Mouse (Mus musculus) kidney, embryonic 14.5 days (tissue): ENCODE results near the gene Fgf11. TPM values are rescaled to one million over a fixed set of nuclear protein-coding genes. Genes with fewer than 3 reads are reported as not detected.
A peak's percentile ranks its signal among the peaks of the same experiment; 100 is the strongest.

ENCODE experiments used
- ATAC-seq: fragments of 200-750 bp; cut with Nextera tagmentation; 2 replicates; pipeline ENCODE4 v1.8.0; 2017; ENCODE audit warnings: moderate number of reproducible peaks, mild to moderate bottlenecking, moderate TSS enrichment, moderate library complexity; ENCODE audit not compliant: low FRiP score, low TSS enrichment
- H3K27ac ChIP-seq: fragments of 300-500 bp; sonication (generic); 2 replicates; pipeline ENCODE4 v1.5.1; 2014; ENCODE audit warnings: low read depth, mild to moderate bottlenecking, low read length, moderate library complexity, mixed read lengths
- H3K27me3 ChIP-seq: fragments of 300-500 bp; sonication (generic); 2 replicates; pipeline ENCODE4 v1.6.1; 2014; ENCODE audit warnings: mild to moderate bottlenecking, low read length; ENCODE audit not compliant: control insufficient read depth, insufficient read depth
- H3K36me3 ChIP-seq: fragments of 300-500 bp; sonication (generic); 2 replicates; pipeline ENCODE4 v1.6.1; 2014; ENCODE audit warnings: low read length, mixed read lengths; ENCODE audit not compliant: control insufficient read depth, insufficient read depth
- H3K4me1 ChIP-seq: fragments of 300-500 bp; sonication (generic); 2 replicates; pipeline ENCODE4 v1.6.1; 2014; ENCODE audit warnings: low read length, mixed read lengths; ENCODE audit not compliant: control insufficient read depth, insufficient read depth
- H3K4me2 ChIP-seq: fragments of 300-500 bp; sonication (generic); replicated peaks from 2 replicates; pipeline ENCODE4 v1.6.1; 2014; ENCODE audit warnings: low read depth, mild to moderate bottlenecking, low read length
- H3K4me3 ChIP-seq: fragments of 300-500 bp; sonication (generic); 2 replicates; pipeline ENCODE4 v1.5.1; 2014; ENCODE audit warnings: mild to moderate bottlenecking, low read length
- H3K9ac ChIP-seq: fragments of 300-500 bp; sonication (generic); 2 replicates; pipeline ENCODE4 v1.6.1; 2014; ENCODE audit warnings: low read depth, mild to moderate bottlenecking, low read length, moderate library complexity
- H3K9me3 ChIP-seq: fragments of 300-500 bp; sonication (generic); 2 replicates; pipeline ENCODE4 v1.6.1; 2016; ENCODE audit warnings: low read length; ENCODE audit not compliant: control insufficient read depth
- WGBS: fragments of 180-500 bp; shearing (Covaris S2); extraction: QIAGEN DNeasy Blood & Tissue Kit; methylation state at CpG from one replicate; pipeline ENCODE4 v1.1.7; 2014; 5-methylcytosine and 5-hydroxymethylcytosine counted together
- polyA plus RNA-seq: library from polyadenylated mRNA; unstranded; fragments of >200 nt; fragmentation: Nextera tagmentation; extraction: Ambion mirVana; gene quantifications from 2 replicates; pipeline ENCODE4 v1.2.1, GENCODE M21; 2014

The Fgf11 gene
- polyA plus RNA-seq, 1 experiment from 2014 or later: 1.9 TPM

- peak within 1 kb of the TSS; percentile 83 for H3K27ac ChIP-seq
- ATAC-seq: peak; percentile 90
- H3K9me3 ChIP-seq: no peaks in the 10 kb centered on the region
- peak within 1 kb of the TSS; percentile 79 for H3K9ac ChIP-seq
- 0 out of 2 replicates have a peak, but pooled peaks cover 2% of the 10 kb centered on the region for H3K27me3 ChIP-seq
- peak within 1 kb of the TSS; percentile 73 for H3K4me3 ChIP-seq
- peaks cover 46% of the 10 kb centered on the region for H3K4me1 ChIP-seq
- under 1% methylated on average over 34 of the region's 34 CpGs for WGBS
- H3K4me2 ChIP-seq: peak within 1 kb of the TSS; percentile 98
- H3K36me3 ChIP-seq: peaks cover 4% of the 10 kb centered on the region; the same call in 1 of the 2 replicates
Observed at GRCm38 (mm10) chr11:69837952-69838713, 36.5 kb upstream of the Fgf11 start, which contains the start of gene Tmem256. TSS of gene Tmem256 (plus strand) at chr11:69838514.

DNA sequence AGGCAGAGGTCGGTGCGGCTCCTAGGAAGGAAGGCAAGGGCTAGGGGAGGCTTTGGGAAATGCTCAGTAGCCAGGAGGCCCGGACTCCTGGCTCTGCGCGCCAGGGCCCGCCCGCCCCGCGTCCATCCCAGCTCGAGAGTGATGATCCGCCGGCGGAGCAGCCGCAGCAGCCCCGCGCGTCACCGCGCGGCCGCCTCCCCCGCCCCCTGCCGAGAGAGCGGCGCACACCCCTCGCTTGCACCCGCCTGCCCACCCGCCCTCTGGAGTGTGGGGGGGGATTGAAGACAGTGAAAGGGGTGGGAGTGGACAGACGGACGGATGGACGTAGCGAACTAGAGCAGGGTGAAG is 35.9 kb upstream of the Fgf11 start, which contains the start of gene Nlgn2:
Nlgn2 (minus strand) TSS at position 181 of the 348 bp plus-strand sequence.
- Histone ChIP-seq H3K4me1 (peaks cover 46% of the 10 kb centered on the region), H3K4me3 (peak within 1 kb of the TSS; percentile 73), H3K9ac (peak within 1 kb of the TSS; percentile 79), H3K27me3 (0 out of 2 replicates have a peak, but pooled peaks cover 2% of the 10 kb centered on the region), H3K27ac (peak within 1 kb of the TSS; percentile 83), H3K4me2 (peak within 1 kb of the TSS; percentile 98), H3K36me3 (peaks cover 10% of the 10 kb centered on the region; the same call in 1 of the 2 replicates), H3K9me3 (no peaks in the 10 kb centered on the region)
- 0% methylated on average over 24 of the region's 32 CpGs for WGBS
- no peak for ATAC-seq

GRCm38 (mm10) chr11:69836703-69837576 is 35.3 kb upstream of the Fgf11 start:
- Histone ChIP-seq H3K4me3 (peak overlapping the region; percentile 73), H3K9ac (peak overlapping the region; percentile 79), H3K27me3 (0 out of 2 replicates have a peak, but pooled peaks cover 2% of the 10 kb centered on the region), H3K4me1 (peaks cover 46% of the 10 kb centered on the region), H3K27ac (peak overlapping the region; percentile 79), H3K4me2 (peak overlapping the region; percentile 98), H3K36me3 (peaks cover 11% of the 10 kb centered on the region; the same call in 1 of the 2 replicates), H3K9me3 (no peaks in the 10 kb centered on the region)
- WGBS: under 1% methylated on average over 39 of the region's 52 CpGs
- 0 out of 2 replicates have a peak, but pooled peaks have one; percentile 4 for ATAC-seq

GRCm38 (mm10) chr11:69835966-69836335 is 34.3 kb upstream of the Fgf11 start:
- Histone ChIP-seq H3K4me3 (peak overlapping the region; percentile 73), H3K9me3 (no peaks in the 10 kb centered on the region), H3K9ac (peak overlapping the region; percentile 79; the same call in 1 of the 2 replicates), H3K27me3 (0 out of 2 replicates have a peak, but pooled peaks cover 2% of the 10 kb centered on the region), H3K4me1 (peaks cover 46% of the 10 kb centered on the region), H3K4me2 (peak overlapping the region; percentile 98), H3K27ac (no peak overlapping the region), H3K36me3 (peaks cover 17% of the 10 kb centered on the region; the same call in 1 of the 2 replicates)
- ATAC-seq: no peak
- 20% methylated on average over 4 of the region's 4 CpGs for WGBS

GRCm38 (mm10) chr11:69835326-69835965 is 33.8 kb upstream of the Fgf11 start:
- peaks cover 17% of the 10 kb centered on the region; the same call in 1 of the 2 replicates for H3K36me3 ChIP-seq
- H3K27me3 ChIP-seq: 0 out of 2 replicates have a peak, but pooled peaks cover 2% of the 10 kb centered on the region
- H3K9me3 ChIP-seq: no peaks in the 10 kb centered on the region
- H3K9ac ChIP-seq: peak overlapping the region; percentile 2; the same call in 1 of the 2 replicates
- peak overlapping the region; percentile 73 for H3K4me3 ChIP-seq
- peak overlapping the region; percentile 98 for H3K4me2 ChIP-seq
- H3K4me1 ChIP-seq: peaks cover 46% of the 10 kb centered on the region
- H3K27ac ChIP-seq: no peak overlapping the region
- ATAC-seq: no peak
- 5% methylated on average over 9 of the region's 9 CpGs for WGBS

GRCm38 (mm10) chr11:69834001-69834549 is 32.4 kb upstream of the Fgf11 start:
- H3K4me1 ChIP-seq: peaks cover 47% of the 10 kb centered on the region
- H3K9ac ChIP-seq: peak overlapping the region; percentile 75
- 0 out of 2 replicates have a peak, but pooled peaks cover 2% of the 10 kb centered on the region for H3K27me3 ChIP-seq
- peak overlapping the region; percentile 73 for H3K4me3 ChIP-seq
- 0 out of 2 replicates have a peak overlapping the region, but pooled peaks have one; percentile 11 for H3K27ac ChIP-seq
- no peak for ATAC-seq
- no peaks in the 10 kb centered on the region for H3K9me3 ChIP-seq
- 8% methylated on average over 26 of the region's 48 CpGs for WGBS
- H3K36me3 ChIP-seq: peaks cover 17% of the 10 kb centered on the region; the same call in 1 of the 2 replicates
- peak overlapping the region; percentile 98 for H3K4me2 ChIP-seq

- Histone ChIP-seq H3K4me2 (peak overlapping the region; percentile 98), H3K36me3 (peaks cover 17% of the 10 kb centered on the region; the same call in 1 of the 2 replicates), H3K9ac (peak overlapping the region; percentile 75), H3K27me3 (0 out of 2 replicates have a peak, but pooled peaks cover 2% of the 10 kb centered on the region), H3K27ac (0 out of 2 replicates have a peak overlapping the region, but pooled peaks have one; percentile 11), H3K4me1 (peaks cover 45% of the 10 kb centered on the region), H3K4me3 (peak overlapping the region; percentile 73), H3K9me3 (no peaks in the 10 kb centered on the region)
- 55% methylated on average over 8 of the region's 8 CpGs for WGBS
- ATAC-seq: no peak
Observed at GRCm38 (mm10) chr11:69833554-69833953, 31.9 kb upstream of the Fgf11 start.

- no peaks in the 10 kb centered on the region for H3K27me3 ChIP-seq
- H3K4me2 ChIP-seq: no peak overlapping the region
- no peak overlapping the region for H3K9ac ChIP-seq
- no peak for ATAC-seq
- H3K9me3 ChIP-seq: no peaks in the 10 kb centered on the region
- peaks cover 56% of the 10 kb centered on the region for H3K36me3 ChIP-seq
- H3K4me1 ChIP-seq: peaks cover 10% of the 10 kb centered on the region
- no peak overlapping the region for H3K27ac ChIP-seq
- WGBS: 63% methylated on average over 5 of the region's 5 CpGs
- no peak overlapping the region for H3K4me3 ChIP-seq
Observed at GRCm38 (mm10) chr11:69828832-69829231, 27.2 kb upstream of the Fgf11 start.
